Mouse (Mus musculus) adrenal gland, postnatal 10 days (tissue): ENCODE results near the gene Chtf18. TPM values are rescaled to one million over a fixed set of nuclear protein-coding genes. Genes with fewer than 3 reads are reported as not detected.

Experiments used
- microRNA-seq: library from miRNA; unstranded; fragments of <30 nt; microRNA quantifications from one replicate; pipeline ENCODE4 v1.2.0, GENCODE M21; 2021
- total RNA-seq, 2 experiments: library from RNA; stranded (reverse); gene quantifications; 2 replicates each; pipeline ENCODE4 v1.2.3; 2021

Chtf18 gene
- total RNA-seq, 2 experiments from 2014 or later: 7.9 to 11.2 TPM

Small RNA genes lying within 50 kb of the gene (microRNA-seq; reads per million reads assigned to microRNA genes)
- not detected for gene Gm25083

Other genes with a start within 250 kb of the Chtf18 start
- gene Sstr5, start 230.1 kb downstream of the Chtf18 start, total RNA-seq: under 1 TPM in 1 of 2 experiments, not detected in 1; 0.15 TPM
- gene Sox8, start 156.7 kb downstream of the Chtf18 start, total RNA-seq: 1 to 10 TPM; 1.7 to 2.4 TPM
- 10 to 100 TPM; 35.8 to 44.3 TPM for gene Lmf1, start 148.3 kb downstream of the Chtf18 start, total RNA-seq
- under 1 TPM in 1 of 2 experiments, not detected in 1; 0.70 TPM for gene Gng13, start 10.2 kb downstream of the Chtf18 start, total RNA-seq
- 10 to 100 TPM in 1 of 2 experiments, 1 to 10 TPM in 1; 9.5 to 11.0 TPM for gene Rpusd1, start 251 bp upstream of the Chtf18 start, total RNA-seq
- not detected for gene Mslnl, start 8.6 kb upstream of the Chtf18 start, total RNA-seq
- gene Msln, start 27.0 kb upstream of the Chtf18 start, total RNA-seq: 10 to 100 TPM; 13.6 to 19.0 TPM
- gene Narfl, start 46.4 kb upstream of the Chtf18 start, total RNA-seq: 10 to 100 TPM; 31.9 to 39.7 TPM
- 10 to 100 TPM; 22.5 to 35.3 TPM for gene Haghl, start 58.3 kb upstream of the Chtf18 start, total RNA-seq
- not detected for gene Ccdc78, start 59.2 kb upstream of the Chtf18 start, total RNA-seq
- 10 to 100 TPM; 63.1 to 76.4 TPM for gene Fam173a, start 65.5 kb upstream of the Chtf18 start, total RNA-seq
- under 1 TPM in 1 of 2 experiments, not detected in 1; 0.48 TPM for gene AC134908.4, start 68.2 kb upstream of the Chtf18 start, total RNA-seq
- 10 to 100 TPM; 28.0 to 45.1 TPM for gene Metrn, start 69.7 kb upstream of the Chtf18 start, total RNA-seq
- gene Fbxl16, start 81.7 kb upstream of the Chtf18 start, total RNA-seq: 10 to 100 TPM; 11.6 to 14.5 TPM
- 10 to 100 TPM; 17.6 to 23.1 TPM for gene Wdr24, start 96.2 kb upstream of the Chtf18 start, total RNA-seq
- gene Jmjd8, start 101.4 kb upstream of the Chtf18 start, total RNA-seq: 10 to 100 TPM; 54.9 to 62.3 TPM
- gene Stub1, start 106.0 kb upstream of the Chtf18 start, total RNA-seq: 100 to 1,000 TPM; 138 to 157 TPM
- 10 to 100 TPM; 11.9 to 14.6 TPM for gene Rhbdl1, start 109.9 kb upstream of the Chtf18 start, total RNA-seq
- gene Gm20683, start 114.3 kb upstream of the Chtf18 start, total RNA-seq: 10 to 100 TPM in 1 of 2 experiments, 1 to 10 TPM in 1; 7.0 to 12.3 TPM
- 10 to 100 TPM; 71.6 to 98.5 TPM for gene Rhot2, start 117.4 kb upstream of the Chtf18 start, total RNA-seq
- gene Wdr90, start 134.1 kb upstream of the Chtf18 start, total RNA-seq: 10 to 100 TPM; 17.5 to 24.1 TPM
- gene Mcrip2, start 141.3 kb upstream of the Chtf18 start, total RNA-seq: 100 to 1,000 TPM; 319 to 366 TPM
- 10 to 100 TPM; 66.8 to 69.2 TPM for gene Mettl26, start 147.7 kb upstream of the Chtf18 start, total RNA-seq
- gene Wfikkn1, start 153.4 kb upstream of the Chtf18 start, total RNA-seq: 1 to 10 TPM in 1 of 2 experiments, under 1 TPM in 1; 0.78 to 2.7 TPM
- 10 to 100 TPM; 16.9 to 25.6 TPM for gene Rab40c, start 192.3 kb upstream of the Chtf18 start, total RNA-seq
- 100 to 1,000 TPM; 101 to 118 TPM for gene Pigq, start 217.5 kb upstream of the Chtf18 start, total RNA-seq
- gene Nhlrc4, start 217.5 kb upstream of the Chtf18 start, total RNA-seq: 1 to 10 TPM in 1 of 2 experiments, under 1 TPM in 1; 0.30 to 1.4 TPM
- gene A930017K11Rik, start 225.1 kb upstream of the Chtf18 start, total RNA-seq: not detected